Mouse (Mus musculus) lung, adult 2 months (tissue): ENCODE results near the gene Mri1.

Source experiments
- CTCF ChIP-seq: fragments of 200-500 bp; IDR thresholded peaks from 2 replicates; pipeline ENCODE4 v1.5.1; 2011; ENCODE audit warnings: mild to moderate bottlenecking, low read length, control low read depth; ENCODE audit not compliant: insufficient read depth
- POLR2A ChIP-seq: fragments of 200-500 bp; IDR thresholded peaks from 2 replicates; pipeline ENCODE4 v1.6.1; 2011; ENCODE audit warnings: low read depth, mild to moderate bottlenecking, control low read depth, low read length, borderline replicate concordance; ENCODE audit errors: extremely low read depth

GRCm38 (mm10) chr8:84291086-84291485 is 34.0 kb upstream of the Mri1 start:
- TF ChIP-seq CTCF = no peak
- no peak for TF ChIP-seq POLR2A
